Mouse (Mus musculus) cerebellum, postnatal 10 days (tissue): ENCODE results near the gene Smim20.
A peak's percentile ranks its signal among the peaks of the same experiment; 100 is the strongest.

ENCODE experiments used
- DNase-seq, 2 experiments: peaks; one replicate each; pipeline ENCODE4 v3.0.0; 2021; ENCODE audit warnings: mixed read lengths in 2 of 2

The Smim20 gene

DNA sequence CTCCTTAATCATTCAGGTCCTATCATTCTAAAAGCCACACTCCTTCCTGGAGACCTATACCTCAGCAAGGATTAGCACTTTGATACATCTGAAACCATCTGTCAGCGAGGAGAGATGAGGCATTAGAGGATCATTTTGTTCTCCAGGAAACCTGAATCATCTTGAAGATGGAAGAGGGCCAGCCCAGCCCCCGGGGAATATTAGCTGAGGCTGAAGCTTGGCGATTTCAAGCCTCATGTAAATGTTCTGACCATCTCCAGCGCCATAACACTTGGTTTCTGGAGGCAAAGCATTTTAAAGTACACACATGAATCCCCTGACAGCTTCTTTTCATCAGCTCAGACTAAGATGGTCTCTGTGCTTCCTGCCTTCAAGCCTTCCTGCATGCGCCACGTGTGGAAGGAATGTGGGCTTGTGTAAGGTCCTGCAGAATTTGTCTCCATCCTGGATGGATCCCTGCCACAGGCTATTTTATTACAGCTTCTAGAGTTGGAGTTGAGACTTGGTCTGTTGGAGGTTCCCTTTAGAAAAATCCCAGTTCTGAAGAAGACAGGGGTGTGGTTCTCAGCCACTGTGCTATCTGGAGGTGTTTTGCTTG is 1.3 kb downstream of the Smim20 start:
- peak; percentile 71 to 76 for DNase-seq

DNA sequence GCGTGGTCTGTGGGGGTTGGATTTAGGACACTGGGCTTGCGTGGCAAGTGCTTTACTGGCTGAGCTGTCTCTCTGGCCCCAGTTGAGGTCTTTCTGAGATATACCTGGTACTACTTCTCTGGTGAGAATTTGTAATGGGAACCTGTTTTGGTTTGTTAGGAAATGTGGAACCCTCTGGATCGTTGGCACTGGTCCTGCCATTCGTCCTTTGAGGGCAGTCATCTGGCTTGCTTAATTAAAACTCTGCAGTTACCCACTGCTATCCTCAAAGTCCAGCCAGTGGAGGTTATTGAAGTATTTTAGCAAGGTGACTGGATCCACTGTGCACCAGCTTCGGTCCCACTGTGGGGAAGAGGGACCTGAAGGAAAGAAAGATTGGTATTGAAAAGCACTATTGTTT is 2.9 kb downstream of the Smim20 start:
- DNase-seq: no peak

DNA sequence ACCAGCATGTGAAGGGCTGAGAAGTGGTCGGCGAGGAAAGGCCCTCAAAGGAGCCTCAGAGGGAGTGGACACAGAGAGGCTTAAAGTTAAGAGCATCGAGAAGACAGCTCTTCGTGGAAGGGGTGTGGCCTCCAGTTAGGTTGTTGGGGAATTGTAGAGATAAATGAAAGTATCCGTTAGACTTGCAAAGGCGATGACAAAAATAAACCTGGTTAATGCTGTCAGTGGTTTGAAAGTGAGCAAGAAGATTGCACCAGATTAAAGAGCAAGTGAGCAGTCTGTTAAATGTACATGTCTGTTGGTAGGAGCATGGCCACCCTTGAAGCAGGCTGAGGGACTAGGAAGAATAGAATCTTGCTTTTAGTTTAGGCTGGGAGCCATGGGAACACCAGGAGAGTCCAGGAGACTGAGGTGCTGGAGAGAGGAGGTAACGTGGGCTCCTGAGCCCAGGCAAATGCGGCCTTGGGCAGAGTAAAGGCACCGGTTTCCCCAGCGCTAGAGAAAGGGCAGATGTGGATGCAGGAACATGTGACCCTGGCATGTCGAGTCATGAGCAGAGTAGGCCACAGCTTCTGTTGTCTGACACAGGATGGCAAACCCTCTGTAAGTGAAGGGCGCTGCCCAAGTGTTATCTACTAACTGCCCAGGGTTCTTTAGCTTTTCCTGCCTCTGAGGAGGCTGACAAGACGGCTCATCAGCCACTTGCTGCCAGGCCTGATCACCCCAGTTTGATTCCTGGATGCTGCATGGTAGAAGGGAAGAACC is 4.2 kb downstream of the Smim20 start:
- no peak for DNase-seq

DNA sequence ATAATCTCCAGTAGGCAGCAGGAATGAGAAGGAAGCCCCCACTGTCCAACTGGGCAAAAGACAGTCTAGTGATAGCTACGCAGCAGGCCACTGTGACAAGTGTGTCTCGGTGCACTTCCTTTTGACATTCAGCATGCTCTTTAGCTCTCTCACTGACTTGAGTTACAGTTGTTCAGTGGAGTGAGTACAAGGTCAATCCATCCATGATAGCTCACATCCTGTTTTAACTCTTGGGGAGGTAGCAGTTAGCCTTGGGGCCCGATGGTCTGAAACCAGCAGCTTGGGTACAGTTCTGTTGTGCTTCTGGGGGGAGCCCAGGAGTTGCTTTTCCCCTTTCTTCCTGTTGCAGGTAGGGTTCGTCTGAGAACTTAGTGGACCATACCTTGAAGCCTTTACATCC is 5.7 kb downstream of the Smim20 start:
- no peak for DNase-seq

DNA sequence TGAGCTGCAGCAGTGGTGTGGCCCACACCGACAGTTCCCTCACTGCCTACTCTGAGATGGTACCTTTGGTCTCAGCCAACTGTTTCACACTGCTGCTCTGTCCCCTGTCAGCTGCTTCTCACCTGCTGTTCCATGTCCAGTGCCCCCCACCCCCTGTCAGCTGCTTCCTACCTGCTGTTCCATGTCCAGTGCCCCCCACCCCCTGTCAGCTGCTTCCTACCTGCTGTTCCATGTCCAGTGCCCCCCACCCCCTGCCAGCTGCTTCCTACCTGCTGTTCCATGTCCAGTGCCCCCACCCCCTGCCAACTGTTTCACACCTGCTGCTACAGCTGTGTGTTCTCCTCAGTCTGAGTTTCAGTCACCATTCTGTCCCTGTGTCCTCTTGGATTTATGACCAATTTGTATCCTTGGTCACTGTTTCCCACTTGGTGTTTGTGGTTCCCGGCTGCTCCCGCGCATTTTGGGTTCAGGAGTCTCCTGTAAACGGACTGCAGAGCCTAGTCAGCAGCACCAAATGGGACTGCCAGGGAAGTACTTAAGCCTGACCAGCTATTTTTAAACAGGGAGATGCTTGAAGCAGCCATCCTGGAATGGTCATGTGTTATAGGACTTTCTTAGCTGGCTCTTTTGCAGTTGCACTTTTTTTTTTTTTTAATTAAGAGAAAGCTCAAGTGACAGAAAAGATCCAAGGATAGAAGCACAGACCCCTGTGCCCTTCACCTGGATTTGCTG is 7.0 kb downstream of the Smim20 start:
- DNase-seq: peak in 1 of 2 experiments; percentile 28

DNA sequence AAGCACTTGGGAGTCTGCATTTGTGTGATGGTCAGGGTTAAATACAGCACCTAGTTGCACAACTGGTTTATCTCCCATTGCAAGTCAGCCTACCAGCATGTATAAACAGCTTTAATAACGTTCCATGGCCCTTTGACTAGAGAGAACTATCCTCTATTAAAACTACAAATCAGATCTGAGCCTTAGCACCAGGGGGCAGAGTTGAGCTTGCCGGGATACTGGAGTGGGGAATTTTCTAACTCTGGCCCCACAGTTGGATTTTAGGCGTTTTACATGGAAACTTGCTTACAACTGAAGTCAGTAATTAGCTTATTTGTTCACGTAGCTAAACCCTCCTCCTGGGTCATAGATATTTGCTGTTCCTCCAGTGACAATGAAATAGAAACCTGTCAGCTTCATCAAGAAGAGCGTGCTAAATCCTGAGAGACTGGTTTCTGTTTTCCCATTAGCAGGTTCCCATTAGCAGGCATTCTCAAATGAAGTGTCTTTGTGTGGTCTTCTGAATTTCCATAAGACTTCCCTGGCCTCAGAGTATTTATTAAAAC is 8.0 kb downstream of the Smim20 start:
- peak; percentile 79 to 83 for DNase-seq

DNA sequence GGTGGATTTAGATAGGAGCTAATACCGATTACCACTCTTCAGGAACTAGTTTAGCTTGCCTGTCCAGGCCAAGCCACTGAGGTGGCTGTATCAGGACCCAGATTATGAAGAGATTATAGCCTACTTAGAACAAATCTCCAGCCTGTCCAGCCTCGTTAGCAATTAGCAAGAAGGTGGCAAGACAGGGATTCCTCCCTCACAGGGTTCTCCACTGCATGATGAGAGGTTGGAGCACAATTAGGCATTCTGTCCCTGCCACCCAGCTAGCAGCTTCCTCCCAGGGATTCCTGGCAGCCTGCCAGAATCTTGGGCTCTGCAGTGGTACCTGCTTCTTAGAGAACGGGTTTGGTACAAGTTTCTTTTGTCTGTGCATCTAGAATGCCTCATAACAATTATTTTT is 8.5 kb downstream of the Smim20 start:
- peak; percentile 52 to 59 for DNase-seq

DNA sequence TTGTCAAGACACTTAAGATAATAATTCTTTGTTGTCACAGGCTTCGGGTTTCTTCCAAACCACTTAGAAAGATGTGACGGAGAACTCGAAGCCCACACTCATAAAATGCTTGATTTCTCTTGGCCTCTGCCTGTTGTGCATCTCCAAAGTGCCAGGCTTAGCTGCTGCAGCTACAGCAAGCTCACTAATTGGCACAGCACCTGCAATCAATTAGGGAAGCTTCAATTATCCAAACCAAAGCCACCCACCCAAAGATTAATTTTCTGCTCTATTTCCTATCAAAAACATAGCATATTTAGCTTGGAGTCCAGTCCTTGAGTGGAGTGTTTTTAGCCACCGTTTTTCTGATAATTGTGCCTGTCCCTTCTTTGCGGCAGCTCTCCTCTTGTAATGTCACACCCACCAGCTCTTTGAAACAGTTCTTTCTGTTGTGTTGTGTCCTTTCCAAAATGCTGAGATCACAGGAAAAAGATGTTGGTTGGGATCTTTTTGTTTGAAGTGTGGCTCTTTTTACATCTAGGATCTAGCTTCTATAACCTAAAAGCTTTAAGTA is 9.7 kb downstream of the Smim20 start:
- no peak for DNase-seq

DNA sequence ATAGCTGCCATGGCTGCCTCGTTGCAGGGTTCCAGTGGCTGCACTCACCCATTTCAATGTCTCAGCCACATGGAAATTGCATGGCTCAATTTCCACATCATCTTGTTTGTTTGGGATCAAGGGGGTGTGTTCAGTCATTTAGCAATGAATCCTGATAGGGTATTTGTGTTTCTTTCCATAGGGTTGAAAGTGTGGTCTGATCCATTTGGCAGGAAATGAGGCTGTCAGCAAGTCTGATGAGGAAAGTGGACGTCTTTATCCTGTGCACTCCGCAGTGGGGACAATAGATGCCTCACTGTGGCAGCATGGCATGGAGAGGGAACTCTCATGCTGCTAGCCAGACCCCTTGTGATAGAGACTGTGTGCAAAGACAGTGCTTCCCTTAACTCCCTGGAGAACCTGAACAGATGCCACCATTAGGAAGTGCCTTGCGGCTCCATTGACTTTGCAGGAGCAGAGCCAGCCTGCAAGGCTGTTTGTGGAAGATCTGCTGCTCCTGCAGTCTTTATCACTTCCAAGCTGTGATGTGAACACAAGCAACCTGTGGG is 10.9 kb downstream of the Smim20 start:
- DNase-seq: peak; percentile 53 to 62

DNA sequence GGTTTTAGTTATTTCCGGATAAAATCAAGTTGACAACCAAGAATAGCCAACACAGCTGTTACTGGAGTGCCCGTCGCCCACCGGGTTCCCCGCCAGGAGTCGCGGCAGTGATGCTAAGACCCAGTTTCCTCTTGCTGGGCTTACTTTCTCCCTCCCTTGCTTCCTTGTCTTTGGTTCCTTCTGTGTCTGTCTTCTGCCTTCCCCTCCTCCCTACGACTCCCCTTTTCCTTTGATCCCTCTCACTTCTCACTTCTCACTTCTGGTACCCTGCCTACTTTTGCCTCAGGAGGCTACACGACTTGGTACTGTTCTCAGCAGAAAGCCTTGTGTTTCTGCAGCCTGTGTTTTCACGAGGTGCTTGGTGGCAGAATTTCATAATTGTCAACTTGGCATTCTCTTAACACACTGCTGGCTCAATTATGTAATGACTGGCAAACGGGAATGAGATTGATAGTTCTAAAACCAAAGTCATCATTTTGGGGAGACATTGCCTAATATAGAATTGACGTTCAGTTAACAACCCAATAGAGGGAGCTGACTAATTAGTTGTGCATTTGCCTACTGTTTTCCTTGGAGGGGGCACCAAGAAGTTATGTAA is 12.4 kb downstream of the Smim20 start:
- DNase-seq: no peak

DNA sequence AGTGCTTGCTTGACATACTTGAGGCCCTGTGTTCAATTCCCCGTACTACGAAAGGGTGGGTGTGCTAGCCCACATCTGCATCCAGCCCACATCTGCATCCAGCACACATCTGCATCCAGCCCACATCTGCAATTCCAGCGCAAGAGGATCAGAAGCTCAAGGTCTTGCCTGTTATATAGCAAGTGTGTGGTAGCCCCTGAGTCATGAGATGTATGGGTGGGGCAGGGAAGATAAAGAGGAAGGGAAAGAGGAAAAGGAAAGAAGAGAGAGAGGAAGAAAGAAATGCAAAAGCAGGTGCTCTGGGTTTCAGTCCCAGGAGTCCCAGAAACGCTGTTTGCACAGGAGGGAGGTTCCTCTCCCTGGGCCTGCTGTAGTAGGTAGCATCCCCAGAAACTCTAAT is 15.6 kb downstream of the Smim20 start:
- no peak for DNase-seq

DNA sequence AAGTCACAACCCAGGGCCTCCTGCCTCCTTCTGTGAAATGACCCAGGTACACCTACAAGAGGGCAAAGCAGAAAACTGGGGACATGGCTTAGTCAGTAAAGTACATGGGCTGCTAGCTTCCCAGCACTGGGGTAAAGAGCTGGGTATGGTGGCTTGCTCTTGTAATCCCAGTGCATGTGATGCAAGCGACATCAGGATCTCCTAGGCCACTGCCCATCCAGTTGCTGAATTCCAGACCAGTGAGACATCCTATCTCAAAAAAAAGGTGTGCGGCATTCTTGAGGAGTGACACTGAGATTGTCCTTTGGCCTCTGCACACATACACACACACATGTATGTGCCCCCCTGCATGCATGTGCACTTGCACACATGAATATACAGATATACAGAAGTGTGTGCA is 19.5 kb downstream of the Smim20 start:
- DNase-seq: no peak

DNA sequence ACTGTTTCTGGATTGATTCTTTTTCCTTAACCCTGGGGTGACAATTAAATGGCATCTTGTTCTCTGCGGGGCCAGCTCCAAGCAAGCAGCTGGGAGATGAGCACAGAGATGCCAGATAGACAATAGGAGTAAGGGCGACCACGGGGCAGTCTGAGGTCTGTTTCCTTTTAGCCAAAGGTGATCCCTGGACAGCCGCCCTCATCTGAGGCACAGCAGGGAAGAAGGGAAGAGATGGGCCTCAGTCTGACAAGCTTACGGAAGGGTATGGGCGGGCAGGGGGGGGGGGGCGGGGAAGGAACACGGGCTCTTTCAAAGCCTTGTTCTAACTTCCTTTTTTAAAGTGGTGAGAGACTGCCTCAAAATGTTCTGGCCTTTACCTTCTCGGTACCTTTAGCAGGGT is 22.6 kb downstream of the Smim20 start:
- DNase-seq: peak in 1 of 2 experiments; percentile 53

DNA sequence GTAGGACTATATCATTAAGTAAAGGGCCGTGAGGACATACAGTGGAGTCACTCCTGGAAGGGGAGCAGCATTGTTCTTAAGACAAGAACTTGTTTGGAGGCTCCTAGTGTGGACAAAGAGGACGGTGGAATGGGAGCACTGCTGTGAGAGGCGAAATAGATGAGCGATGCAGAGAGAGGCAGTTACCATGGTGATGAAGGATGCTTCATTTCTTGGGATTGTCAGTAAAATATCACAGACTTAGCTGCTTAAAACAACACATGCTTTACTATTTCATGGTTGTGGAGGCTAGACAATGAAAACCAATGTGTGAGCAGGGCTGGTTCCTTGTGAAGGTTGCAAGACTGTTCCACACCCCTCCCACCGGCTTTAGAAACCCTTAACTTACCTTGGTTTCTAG is 27.7 kb downstream of the Smim20 start:
- no peak for DNase-seq

DNA sequence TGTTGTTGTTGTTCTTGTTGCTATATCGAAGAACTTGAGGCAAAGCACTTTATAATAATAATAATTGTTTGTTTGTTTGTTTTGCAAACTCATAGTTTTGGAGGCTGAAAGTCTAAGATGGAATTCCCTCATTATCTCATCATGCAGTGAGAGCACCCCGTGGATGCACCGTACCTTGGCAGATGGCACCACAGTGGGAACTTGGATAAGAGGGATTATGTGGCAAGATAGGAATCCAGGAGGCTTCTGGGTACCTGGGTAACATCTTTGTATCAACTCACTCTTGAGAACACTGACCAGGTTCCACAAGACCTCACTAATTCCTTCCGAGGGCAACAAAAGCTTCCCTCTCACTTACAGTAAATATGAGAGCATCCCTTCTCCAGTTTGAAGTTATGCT is 30.1 kb downstream of the Smim20 start:
- peak; percentile 65 to 71 for DNase-seq

DNA sequence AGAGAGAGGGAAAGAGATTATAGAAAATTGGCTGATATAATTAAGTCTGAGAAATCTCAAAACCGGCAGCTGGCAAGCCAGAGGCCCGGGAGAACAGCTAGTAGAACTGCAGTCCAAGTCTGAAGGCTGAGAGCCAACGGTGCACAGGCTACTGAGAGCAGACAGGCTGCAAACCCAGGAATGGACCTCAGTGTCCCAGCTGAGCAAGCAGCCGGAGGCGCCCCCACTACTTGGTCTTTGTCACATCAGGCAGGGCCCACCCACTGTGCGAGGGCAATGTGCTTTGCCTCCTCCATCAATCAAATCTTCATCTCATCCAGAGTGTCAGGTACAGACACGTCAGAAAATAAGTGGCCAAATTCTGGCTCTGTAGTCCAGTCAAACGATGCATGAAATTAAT is 34.6 kb downstream of the Smim20 start:
- DNase-seq: peak; percentile 82 to 88

DNA sequence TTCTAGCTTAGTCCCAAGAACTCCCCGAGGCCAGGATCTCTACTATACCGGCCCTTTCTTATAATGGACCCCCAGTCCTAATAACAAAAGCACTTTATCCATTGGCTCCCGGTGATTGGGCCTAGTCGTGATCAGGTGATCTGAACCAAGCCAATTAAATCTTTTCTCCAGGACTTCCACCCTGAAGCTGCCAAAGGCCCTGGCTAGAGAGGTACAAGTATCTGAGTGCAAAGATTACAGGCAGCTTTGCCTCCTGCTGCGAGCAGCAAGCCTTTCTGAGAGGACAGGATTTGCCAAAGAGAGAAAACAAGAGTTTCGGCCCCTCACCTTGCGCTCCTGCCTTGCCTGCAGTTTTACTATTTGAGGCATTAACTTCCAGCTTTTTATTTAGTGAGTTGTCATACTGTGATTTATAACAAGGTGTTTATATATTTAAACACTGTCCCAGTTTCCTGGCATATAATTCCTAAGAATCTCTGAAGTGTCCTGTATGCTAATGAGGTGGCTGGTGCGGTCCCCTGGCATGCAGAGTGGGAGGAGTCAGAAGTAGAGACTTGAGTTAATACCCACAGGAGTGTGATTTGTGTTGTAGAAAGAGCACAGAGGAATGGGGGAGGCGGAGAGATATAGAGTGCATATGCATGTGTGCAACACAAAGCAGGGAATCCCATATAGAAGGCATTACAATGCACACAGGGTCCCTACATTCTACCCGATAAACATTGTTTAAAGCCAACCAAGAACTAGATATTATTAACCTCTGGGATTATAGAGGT is 36.2 kb downstream of the Smim20 start:
- peak; percentile 52 to 58 for DNase-seq

DNA sequence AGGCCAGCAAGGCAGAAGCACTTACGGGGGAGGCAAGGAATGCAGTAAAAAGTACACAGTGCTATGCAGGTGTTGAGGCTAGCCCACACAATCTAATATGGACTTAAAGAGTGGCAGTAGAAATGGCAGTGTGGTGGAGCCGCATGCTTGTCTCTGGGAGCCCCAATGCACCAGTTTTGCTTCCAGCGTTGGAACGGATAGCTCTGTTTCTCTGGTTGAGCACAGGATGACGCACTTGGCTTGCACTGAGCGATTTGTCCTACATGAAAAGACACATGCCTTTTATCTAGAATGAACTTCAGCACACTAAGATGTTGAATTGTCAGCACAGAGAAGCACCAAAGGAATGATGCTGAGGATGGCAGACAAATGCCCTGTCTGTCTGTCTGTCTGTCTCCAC is 37.1 kb downstream of the Smim20 start:
- DNase-seq: no peak

DNA sequence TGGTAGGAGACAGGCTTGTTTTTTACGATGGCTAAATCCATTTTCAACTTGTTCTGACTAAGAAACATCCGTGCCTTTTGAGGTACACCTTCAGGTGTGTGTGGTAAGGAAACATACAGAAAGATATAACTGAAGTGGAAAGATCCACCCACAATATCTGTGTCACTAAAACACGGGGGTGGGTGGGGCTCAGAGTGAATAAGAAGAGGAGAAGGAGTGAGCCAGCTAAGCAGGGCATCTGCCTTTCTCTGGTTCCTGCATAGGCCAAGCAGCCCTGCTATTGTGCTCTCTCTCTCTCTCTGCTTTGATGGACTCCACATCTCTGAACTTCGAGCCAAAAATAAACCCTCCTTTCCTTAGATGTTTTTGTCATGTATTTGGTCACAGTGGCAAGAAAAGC is 38.1 kb downstream of the Smim20 start:
- DNase-seq: no peak

DNA sequence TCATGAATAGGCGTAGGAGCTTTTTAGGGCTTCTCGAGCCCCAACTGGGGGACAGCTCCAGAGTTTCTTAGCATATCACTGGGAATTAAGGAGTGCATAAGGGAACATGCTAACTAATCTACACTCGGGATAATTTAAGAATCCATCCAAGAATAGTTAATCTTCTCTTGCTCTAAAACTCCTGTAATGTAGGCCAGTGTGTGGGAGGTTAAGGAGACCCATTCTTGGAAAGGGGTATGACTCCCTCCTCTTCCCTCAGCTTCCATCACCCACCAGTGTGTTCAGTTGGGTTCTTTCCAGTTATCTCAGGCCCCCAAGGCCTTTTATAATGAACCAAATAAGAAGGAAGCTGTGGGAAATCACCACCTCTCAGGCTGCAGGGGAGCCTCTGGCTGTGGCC is 40.0 kb downstream of the Smim20 start:
- no peak for DNase-seq

DNA sequence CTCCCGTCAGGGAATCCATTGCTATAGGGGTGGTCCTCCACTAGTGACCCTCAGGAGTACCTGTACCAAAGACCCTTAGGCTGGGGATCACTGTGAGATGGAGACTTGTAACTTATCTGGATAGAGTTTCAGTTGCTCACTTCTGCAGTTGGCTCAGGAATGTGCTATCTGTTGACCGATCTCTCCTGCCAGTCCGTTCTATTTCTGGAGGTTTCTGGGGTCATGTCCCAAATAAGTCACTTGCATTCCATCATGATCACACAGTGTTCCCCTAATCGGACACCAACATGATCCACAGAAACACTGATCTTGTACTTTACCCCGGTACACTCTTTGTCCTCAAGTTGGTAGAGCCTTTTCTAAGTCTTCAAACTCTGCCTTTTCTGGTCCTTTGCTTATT is 40.6 kb downstream of the Smim20 start:
- no peak for DNase-seq
